Mouse (Mus musculus): ENCODE results near the gene Rgs11. TPM values are rescaled to one million over a fixed set of nuclear protein-coding genes. Genes with fewer than 3 reads are reported as not detected.

Gene Rgs11
- polyA plus RNA-seq, 1 experiment from 2014 or later = 24.3 TPM

GRCm38 (mm10) chr17:26255313-26255712, 52.6 kb downstream of the Rgs11 start:
- H3K4me3 ChIP-seq (ENCODE audit: low read length) = no peak overlapping the region
- no peak overlapping the region for H3K4me2 ChIP-seq (ENCODE audit: low read length)
- H3K27ac ChIP-seq (ENCODE audit: low read depth, low read length) = no peak overlapping the region
- no peak overlapping the region for H3K9ac ChIP-seq (ENCODE audit: low read depth, low read length)
- H3K4me1 ChIP-seq (ENCODE audit: control insufficient read depth, insufficient read depth, low read depth, low read length) = peaks cover 13% of the 10 kb centered on the region
- H3K27me3 ChIP-seq (replicated peaks; ENCODE audit: control insufficient read depth, insufficient read depth, low read length) = no peaks in the 10 kb centered on the region
- 94% methylated on average over 7 of the region's 7 CpGs for whole genome bisulfite sequencing
- ATAC-seq = no peak
- peaks cover 17% of the 10 kb centered on the region for H3K36me3 ChIP-seq (ENCODE audit: control insufficient read depth, insufficient read depth, low read length)
- no peaks in the 10 kb centered on the region for H3K9me3 ChIP-seq (ENCODE audit: control insufficient read depth, low read length)

Other genes starting within 250 kb of the Rgs11 start
- 20.6 and 25.5 TPM in 2 replicates for gene Capn15, start 217.2 kb upstream of the Rgs11 start, polyA plus RNA-seq (2015; fragmentation: Nextera tagmentation; extraction: Ambion mirVana)
- 12.8 and 23.0 TPM in 2 replicates for gene Rab11fip3, start 133.4 kb upstream of the Rgs11 start, polyA plus RNA-seq (2015; fragmentation: Nextera tagmentation; extraction: Ambion mirVana)
- gene Decr2, start 112.6 kb upstream of the Rgs11 start, polyA plus RNA-seq (2015; fragmentation: Nextera tagmentation; extraction: Ambion mirVana) = 45.6 and 45.7 TPM in 2 replicates
- 22.9 and 23.2 TPM in 2 replicates for gene Nme4, start 107.3 kb upstream of the Rgs11 start, polyA plus RNA-seq (2015; fragmentation: Nextera tagmentation; extraction: Ambion mirVana)
- gene Tmem8, start 89.7 kb upstream of the Rgs11 start, polyA plus RNA-seq (2015; fragmentation: Nextera tagmentation; extraction: Ambion mirVana) = 4.0 and 4.2 TPM in 2 replicates
- gene Mrpl28, start 79.5 kb upstream of the Rgs11 start, polyA plus RNA-seq (2015; fragmentation: Nextera tagmentation; extraction: Ambion mirVana) = 188 and 195 TPM in 2 replicates
- 6.2 and 7.1 TPM in 2 replicates for gene Axin1, start 64.3 kb upstream of the Rgs11 start, polyA plus RNA-seq (2015; fragmentation: Nextera tagmentation; extraction: Ambion mirVana)
- 0.14 TPM in 1 of 2 replicates, not detected in the other for gene Pdia2, start 3.9 kb upstream of the Rgs11 start, polyA plus RNA-seq (2015; fragmentation: Nextera tagmentation; extraction: Ambion mirVana)
- gene Arhgdig, start 4.8 kb downstream of the Rgs11 start, polyA plus RNA-seq (2015; fragmentation: Nextera tagmentation; extraction: Ambion mirVana) = 215 and 262 TPM in 2 replicates
- gene Fam234a, start 41.3 kb downstream of the Rgs11 start, polyA plus RNA-seq (2015; fragmentation: Nextera tagmentation; extraction: Ambion mirVana) = 35.9 and 39.5 TPM in 2 replicates
- gene Luc7l, start 49.9 kb downstream of the Rgs11 start, polyA plus RNA-seq (2015; fragmentation: Nextera tagmentation; extraction: Ambion mirVana) = 87.0 and 99.9 TPM in 2 replicates
- gene Neurl1b, start 211.9 kb downstream of the Rgs11 start, polyA plus RNA-seq (2015; fragmentation: Nextera tagmentation; extraction: Ambion mirVana) = 1.9 and 2.2 TPM in 2 replicates

Data from hindbrain, embryonic 16.5 days (tissue).